Mouse (Mus musculus) spleen, adult 10 weeks (tissue): ENCODE data around the gene Olfr1019. TPM values are rescaled to one million over a fixed set of nuclear protein-coding genes. Genes with fewer than 3 reads are reported as not detected.

Experiments used
- polyA plus RNA-seq: library from polyadenylated mRNA; stranded (reverse); fragments of 350-450 nt; fragmentation: Illumina TruSeq; extraction: RNeasy Lipid Tissue Mini Kit (QIAGEN cat#74804); gene quantifications from one replicate; pipeline ENCODE4 v1.2.3, GENCODE M21; 2015; ENCODE audit warnings: low replicate concordance; ENCODE audit not compliant: insufficient read depth

Gene Olfr1019
- polyA plus RNA-seq, result not detected

DNA sequence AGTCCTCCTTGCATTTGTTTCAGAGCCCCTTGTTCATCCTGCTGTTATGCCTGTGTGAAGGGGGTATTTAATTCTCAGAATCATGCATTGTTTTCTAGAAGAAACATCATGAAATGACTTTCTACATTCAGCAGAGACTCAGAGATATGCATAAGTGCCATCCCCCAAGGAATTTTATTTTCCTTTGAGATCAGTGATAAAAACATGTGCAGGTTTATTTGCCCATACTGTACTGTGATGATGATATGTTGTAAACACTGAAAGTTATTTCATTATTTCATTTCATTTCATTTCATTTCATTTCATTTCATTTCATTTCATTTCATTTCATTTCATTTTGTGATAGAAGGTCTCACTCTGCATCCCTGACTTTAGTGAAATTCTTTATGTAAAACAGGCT, at the start of gene Olfr1019:
Olfr1019 (minus strand) TSS at position 101 of the 400 bp plus-strand sequence.

DNA sequence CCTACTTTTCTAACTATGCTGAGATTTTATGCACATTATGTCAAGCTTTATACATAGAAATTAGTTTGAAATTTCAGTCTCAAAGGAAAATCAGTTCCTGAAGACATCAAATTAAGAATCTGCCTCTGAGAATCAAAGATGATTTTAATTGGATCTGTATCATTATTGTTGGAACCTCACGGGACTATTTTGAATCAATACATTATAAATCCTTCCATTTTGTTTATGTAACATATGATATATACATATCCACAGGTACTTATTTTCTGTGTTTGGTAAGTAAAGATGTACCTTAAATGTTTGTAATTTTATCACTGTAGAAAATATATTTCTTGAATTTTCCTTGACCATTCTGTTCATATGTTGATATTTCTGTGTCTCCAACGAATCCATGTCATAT, 40.1 kb upstream of the Olfr1019 start, which contains the start of gene Olfr1023:
Olfr1023 (plus strand) TSS at position 301 of the 400 bp plus-strand sequence.

DNA sequence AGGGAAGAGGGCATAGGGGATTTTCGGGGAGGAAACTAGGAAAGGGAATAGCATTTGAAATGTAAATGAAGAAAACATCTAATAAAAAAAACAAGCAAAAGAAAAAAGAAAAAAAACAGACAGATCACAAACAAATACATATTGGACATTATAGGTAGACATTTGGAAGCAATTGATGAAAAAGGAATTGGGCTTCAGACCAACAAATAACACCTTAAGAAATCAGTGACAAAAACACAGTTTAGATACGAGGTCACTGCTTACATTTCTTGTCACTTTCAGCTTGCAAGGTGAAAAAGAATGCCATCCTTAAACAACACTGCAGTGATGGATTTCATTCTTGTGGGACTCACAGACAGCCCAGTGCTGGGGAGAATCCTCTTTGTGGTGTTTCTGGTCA, 23.0 kb upstream of the Olfr1019 start, which contains the start of gene Olfr1022:
Olfr1022 (plus strand) TSS at position 301 of the 400 bp plus-strand sequence.

DNA sequence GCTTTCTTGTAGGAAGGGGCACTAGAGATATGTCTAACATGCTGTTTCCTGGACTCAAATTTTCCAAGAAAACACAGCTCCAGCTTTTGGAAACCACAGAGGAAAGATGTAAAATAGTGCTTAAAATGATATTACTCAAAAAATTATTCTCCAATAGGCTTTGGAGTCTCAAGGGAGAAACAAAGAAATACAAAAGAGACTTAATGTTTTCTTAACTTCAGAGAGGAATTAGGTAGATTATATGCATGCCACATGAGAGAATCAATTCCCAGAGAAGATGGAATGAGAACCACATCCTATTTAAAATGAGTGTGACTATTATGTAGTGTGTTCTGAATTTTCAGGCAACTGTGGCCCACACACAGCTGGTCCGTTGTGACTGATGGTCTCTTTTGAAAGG, 1.4 kb upstream of the Olfr1019 start, which contains the start of gene Olfr1020:
Olfr1020 (plus strand) TSS at position 301 of the 400 bp plus-strand sequence.

DNA sequence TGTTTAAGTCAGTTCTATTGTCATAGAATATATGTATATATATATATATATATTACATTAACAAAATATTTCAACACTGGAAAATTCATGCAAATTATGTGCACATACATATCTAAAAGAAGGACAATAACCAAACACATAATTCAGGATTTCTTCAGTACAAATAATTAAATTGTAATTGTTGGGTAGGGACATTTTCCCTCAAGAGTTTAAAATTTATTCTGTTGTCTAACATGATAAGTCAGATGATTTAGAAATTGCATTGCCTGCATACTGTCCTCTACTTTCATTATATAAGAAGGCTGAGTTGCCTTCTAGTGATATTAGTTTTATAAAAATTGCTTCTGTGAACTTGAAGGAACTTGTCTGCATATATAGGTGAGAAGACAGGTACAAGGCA, 27.1 kb downstream of the Olfr1019 start, which contains the start of gene Olfr1018:
Olfr1018 (plus strand) TSS at position 301 of the 400 bp plus-strand sequence.

DNA sequence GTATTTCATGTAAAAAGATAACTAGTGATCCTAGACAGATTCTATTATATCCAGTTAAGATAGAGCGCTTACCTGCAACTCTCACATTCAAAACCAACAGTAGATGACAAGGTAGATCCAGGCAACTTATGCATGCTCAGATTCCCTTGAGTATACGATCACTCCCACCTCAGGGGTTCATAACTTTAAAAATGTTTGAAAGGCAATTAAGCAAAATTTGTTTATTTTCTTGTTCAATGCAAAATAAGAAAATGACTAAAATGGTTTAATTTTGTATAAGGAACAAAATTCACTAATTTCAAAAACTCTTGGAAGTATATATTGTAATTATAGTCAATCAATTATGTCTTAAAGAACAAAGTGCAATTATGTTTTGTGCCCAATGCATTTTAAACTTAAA, 42.8 kb downstream of the Olfr1019 start, which contains the start of gene Olfr1016:
Olfr1016 (minus strand) TSS at position 101 of the 400 bp plus-strand sequence.

Other genes with a start within 250 kb of the Olfr1019 start
- gene Olfr1000, start 233.6 kb downstream of the Olfr1019 start, polyA plus RNA-seq, result not detected
- not detected for gene Olfr1002, start 194.8 kb downstream of the Olfr1019 start, polyA plus RNA-seq
- not detected for gene Olfr154, start 181.0 kb downstream of the Olfr1019 start, polyA plus RNA-seq
- gene Olfr1006, start 166.7 kb downstream of the Olfr1019 start, polyA plus RNA-seq, result not detected
- gene Olfr1008, start 156.1 kb downstream of the Olfr1019 start, polyA plus RNA-seq, result not detected
- not detected for gene Olfr1009, start 130.1 kb downstream of the Olfr1019 start, polyA plus RNA-seq
- not detected for gene Olfr1012, start 82.7 kb downstream of the Olfr1019 start, polyA plus RNA-seq
- not detected for gene Olfr1013, start 78.4 kb downstream of the Olfr1019 start, polyA plus RNA-seq
- gene Olfr1014, start 72.8 kb downstream of the Olfr1019 start, polyA plus RNA-seq, result not detected
- not detected for gene Olfr1015, start 63.5 kb downstream of the Olfr1019 start, polyA plus RNA-seq
- not detected for gene Olfr1016, start 42.9 kb downstream of the Olfr1019 start, polyA plus RNA-seq
- gene Olfr1018, start 27.0 kb downstream of the Olfr1019 start, polyA plus RNA-seq, result not detected
- not detected for gene Olfr1020, start 1.5 kb upstream of the Olfr1019 start, polyA plus RNA-seq
- not detected for gene Olfr1022, start 23.1 kb upstream of the Olfr1019 start, polyA plus RNA-seq
- not detected for gene Olfr1023, start 40.2 kb upstream of the Olfr1019 start, polyA plus RNA-seq
- not detected for gene Olfr1024, start 59.6 kb upstream of the Olfr1019 start, polyA plus RNA-seq
- not detected for gene Olfr1025-ps1, start 69.7 kb upstream of the Olfr1019 start, polyA plus RNA-seq
- not detected for gene Olfr1026, start 76.1 kb upstream of the Olfr1019 start, polyA plus RNA-seq
- not detected for gene Olfr1028, start 105.0 kb upstream of the Olfr1019 start, polyA plus RNA-seq
- gene Olfr1029, start 128.4 kb upstream of the Olfr1019 start, polyA plus RNA-seq, result not detected
- gene Olfr1030, start 133.8 kb upstream of the Olfr1019 start, polyA plus RNA-seq, result not detected
- gene Olfr1031, start 144.8 kb upstream of the Olfr1019 start, polyA plus RNA-seq, result not detected
- gene Olfr1032, start 160.1 kb upstream of the Olfr1019 start, polyA plus RNA-seq, result not detected
- 3.5 TPM for gene Olfr1033, start 175.2 kb upstream of the Olfr1019 start, polyA plus RNA-seq
- gene Olfr1034, start 200.4 kb upstream of the Olfr1019 start, polyA plus RNA-seq, result 0.54 TPM
- gene Olfr1036, start 228.5 kb upstream of the Olfr1019 start, polyA plus RNA-seq, result not detected
- gene Olfr1037, start 241.9 kb upstream of the Olfr1019 start, polyA plus RNA-seq, result not detected